Mouse (Mus musculus) liver, postnatal 0 days (tissue): ENCODE data around the gene Cltc. TPM values are rescaled to one million over a fixed set of nuclear protein-coding genes. Genes with fewer than 3 reads are reported as not detected.

Experiments
- ATAC-seq: fragments of 200-750 bp; cut with Nextera tagmentation; 2 replicates; pipeline ENCODE4 v1.8.0; 2017; ENCODE audit warnings: mild to moderate bottlenecking, moderate library complexity
- DNase-seq: peaks from one replicate; pipeline ENCODE4 v3.0.0-alpha.2; 2016
- H3K27ac ChIP-seq: fragments of 300-500 bp; sonication (generic); 2 replicates; pipeline ENCODE4 v1.5.1; 2014; ENCODE audit warnings: antibody characterized with exemption, moderate library complexity, mild to moderate bottlenecking, low read depth
- H3K27me3 ChIP-seq: fragments of 300-500 bp; sonication (generic); 2 replicates; pipeline ENCODE4 v1.6.1; 2014; ENCODE audit warnings: low read length, control low read depth, mixed read lengths; ENCODE audit not compliant: insufficient read depth
- H3K36me3 ChIP-seq: fragments of 300-500 bp; sonication (generic); replicated peaks from 2 replicates; pipeline ENCODE4 v1.6.1; 2014; ENCODE audit warnings: mild to moderate bottlenecking, control low read depth, low read length, moderate library complexity, mixed read lengths; ENCODE audit not compliant: insufficient read depth
- H3K4me1 ChIP-seq: fragments of 300-500 bp; sonication (generic); 2 replicates; pipeline ENCODE4 v1.6.1; 2014; ENCODE audit warnings: antibody characterized with exemption, mild to moderate bottlenecking, control low read depth; ENCODE audit not compliant: insufficient read depth
- H3K4me2 ChIP-seq: fragments of 300-500 bp; sonication (generic); 2 replicates; pipeline ENCODE4 v1.6.1; 2014; ENCODE audit warnings: low read depth, mild to moderate bottlenecking, low read length, moderate library complexity, mixed read lengths
- H3K4me3 ChIP-seq: fragments of 300-500 bp; sonication (generic); 2 replicates; pipeline ENCODE4 v1.5.1; 2014; ENCODE audit warnings: low read depth, low read length
- H3K9ac ChIP-seq: fragments of 300-500 bp; sonication (generic); replicated peaks from 2 replicates; pipeline ENCODE4 v1.6.1; 2014; ENCODE audit warnings: mild to moderate bottlenecking, moderate library complexity
- H3K9me3 ChIP-seq: fragments of 300-500 bp; sonication (generic); 2 replicates; pipeline ENCODE4 v1.6.1; 2016; ENCODE audit warnings: mild to moderate bottlenecking, control low read depth, low read length, mixed read lengths
- CTCF ChIP-seq: sonication (generic); IDR thresholded peaks from 2 replicates; pipeline ENCODE4 v1.5.1; 2016; ENCODE audit warnings: antibody characterized with exemption, low read depth
- EP300 ChIP-seq: IDR thresholded peaks from 2 replicates; pipeline ENCODE4 v1.6.1; 2016; ENCODE audit warnings: antibody characterized with exemption, low read depth, mild to moderate bottlenecking
- WGBS: fragments of 180-500 bp; shearing (Covaris S2); extraction: QIAGEN DNeasy Blood & Tissue Kit; methylation state at CpG from one replicate; pipeline ENCODE4 v1.1.7; 2014; ENCODE audit not compliant: insufficient replicate concordance; 5-methylcytosine and 5-hydroxymethylcytosine counted together
- polyA plus RNA-seq: library from polyadenylated mRNA; unstranded; fragments of >200 nt; fragmentation: Nextera tagmentation; extraction: Ambion mirVana; gene quantifications from 2 replicates; pipeline ENCODE4 v1.2.1, GENCODE M21; 2015

Cltc gene
- polyA plus RNA-seq, 1 experiment from 2014 or later = 42.4 TPM

GRCm38 (mm10) chr11:86734993-86735392 is 22.4 kb downstream of the Cltc start:
- Histone ChIP-seq H3K4me2 (no peak overlapping the region), H3K27me3 (no peaks in the 10 kb centered on the region), H3K36me3 (peaks cover 50% of the 10 kb centered on the region), H3K9me3 (no peaks in the 10 kb centered on the region), H3K27ac (no peak overlapping the region), H3K4me1 (peaks cover 27% of the 10 kb centered on the region), H3K9ac (no peak overlapping the region), H3K4me3 (no peak overlapping the region)
- no peak for ATAC-seq
- DNase-seq = no peak
- TF ChIP-seq EP300 (no peak), CTCF (no peak)
- whole genome bisulfite sequencing = 82% methylated on average over 4 of the region's 4 CpGs

GRCm38 (mm10) chr11:86734241-86734939 is 23.0 kb downstream of the Cltc start:
- DNase-seq (no peak), ATAC-seq (no peak)
- Histone ChIP-seq H3K36me3 (peaks cover 56% of the 10 kb centered on the region), H3K9me3 (no peaks in the 10 kb centered on the region), H3K4me2 (no peak overlapping the region), H3K4me3 (no peak overlapping the region), H3K27ac (0 out of 2 replicates have a peak overlapping the region, but pooled peaks have one; percentile 4), H3K27me3 (no peaks in the 10 kb centered on the region), H3K9ac (no peak overlapping the region), H3K4me1 (peaks cover 21% of the 10 kb centered on the region)
- TF ChIP-seq EP300 (no peak), CTCF (no peak)
- 79% methylated on average over 10 of the region's 10 CpGs for WGBS

- Histone ChIP-seq H3K9me3 (no peaks in the 10 kb centered on the region), H3K36me3 (peaks cover 66% of the 10 kb centered on the region), H3K4me3 (no peak overlapping the region), H3K4me1 (no peaks in the 10 kb centered on the region), H3K27ac (no peak overlapping the region), H3K27me3 (no peaks in the 10 kb centered on the region), H3K4me2 (no peak overlapping the region), H3K9ac (no peak overlapping the region)
- DNase-seq = no peak
- ATAC-seq = no peak
- no peak for TF ChIP-seq CTCF
- no peak for TF ChIP-seq EP300
- 89% methylated on average over 2 of the region's 2 CpGs for WGBS
These were observed 25.9 kb downstream of the Cltc start for GRCm38 (mm10) chr11:86731443-86731842.

- H3K36me3 ChIP-seq = peaks cover 64% of the 10 kb centered on the region
- no peak overlapping the region for H3K4me3 ChIP-seq
- H3K9me3 ChIP-seq = no peaks in the 10 kb centered on the region
- no peaks in the 10 kb centered on the region for H3K27me3 ChIP-seq
- H3K9ac ChIP-seq = no peak overlapping the region
- no peak for TF ChIP-seq CTCF
- no peak for TF ChIP-seq EP300
- H3K4me1 ChIP-seq = peaks cover 3% of the 10 kb centered on the region; the same call in 1 of the 2 replicates
- H3K27ac ChIP-seq = no peak overlapping the region
- no peak for DNase-seq
- ATAC-seq = no peak
- H3K4me2 ChIP-seq = no peak overlapping the region
These were observed 31.8 kb downstream of the Cltc start for GRCm38 (mm10) chr11:86725607-86726006.

GRCm38 (mm10) chr11:86724982-86725381 is 32.4 kb downstream of the Cltc start:
- H3K4me3 ChIP-seq = no peak overlapping the region
- H3K9ac ChIP-seq = no peak overlapping the region
- H3K9me3 ChIP-seq = no peaks in the 10 kb centered on the region
- H3K36me3 ChIP-seq = peaks cover 65% of the 10 kb centered on the region
- peaks cover 3% of the 10 kb centered on the region; the same call in 1 of the 2 replicates for H3K4me1 ChIP-seq
- 70% methylated on average over 7 of the region's 7 CpGs for WGBS
- no peak overlapping the region for H3K4me2 ChIP-seq
- peak; percentile 65 for DNase-seq
- H3K27me3 ChIP-seq = no peaks in the 10 kb centered on the region
- peak; percentile 66; the same call in 1 of the 2 replicates for ATAC-seq
- TF ChIP-seq CTCF (no peak), EP300 (no peak)
- H3K27ac ChIP-seq = no peak overlapping the region

GRCm38 (mm10) chr11:86724004-86724403 is 33.4 kb downstream of the Cltc start:
- Histone ChIP-seq H3K9me3 (no peaks in the 10 kb centered on the region), H3K36me3 (peaks cover 65% of the 10 kb centered on the region), H3K27ac (no peak overlapping the region), H3K9ac (no peak overlapping the region), H3K27me3 (no peaks in the 10 kb centered on the region), H3K4me2 (no peak overlapping the region), H3K4me1 (peaks cover 3% of the 10 kb centered on the region; the same call in 1 of the 2 replicates), H3K4me3 (no peak overlapping the region)
- ATAC-seq (no peak), DNase-seq (no peak)
- WGBS = 78% methylated on average over 3 of the region's 3 CpGs
- no peak for TF ChIP-seq EP300
- no peak for TF ChIP-seq CTCF
